Mouse (Mus musculus) B cell, adult 2 months (primary cell): Measurements from ENCODE around the gene Iqce.

Experiments used
- DNase-seq, 2 experiments: peaks; one replicate each; pipeline ENCODE4 v3.0.0; 2022

The Iqce gene

GRCm38 (mm10) chr5:140702103-140702513 lies at the start of gene Iqce:
TSS of gene Iqce (minus strand) at chr5:140702378.
- peak; percentile 93 to 94 for DNase-seq

DNA sequence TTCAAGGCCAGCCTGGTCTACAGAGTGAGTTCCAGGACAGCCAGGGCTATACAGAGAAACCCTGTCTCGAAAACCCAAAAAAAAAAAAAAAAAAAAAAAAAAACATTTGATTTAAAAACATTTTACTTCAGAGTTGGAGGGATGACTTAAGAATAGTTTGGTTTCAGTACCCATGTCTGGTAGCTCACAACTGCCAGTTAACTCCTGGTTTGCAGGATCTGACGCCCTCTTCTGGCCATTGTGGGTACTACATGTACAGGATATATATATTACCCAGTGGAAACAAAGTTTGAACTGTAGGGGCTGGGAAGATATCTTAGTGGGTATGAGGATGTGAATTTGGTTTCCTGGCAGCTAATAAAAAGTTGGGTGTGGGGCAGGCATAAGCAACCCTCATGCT lies 48.7 kb upstream of the Iqce start:
- peak; percentile 83 to 85 for DNase-seq

DNA sequence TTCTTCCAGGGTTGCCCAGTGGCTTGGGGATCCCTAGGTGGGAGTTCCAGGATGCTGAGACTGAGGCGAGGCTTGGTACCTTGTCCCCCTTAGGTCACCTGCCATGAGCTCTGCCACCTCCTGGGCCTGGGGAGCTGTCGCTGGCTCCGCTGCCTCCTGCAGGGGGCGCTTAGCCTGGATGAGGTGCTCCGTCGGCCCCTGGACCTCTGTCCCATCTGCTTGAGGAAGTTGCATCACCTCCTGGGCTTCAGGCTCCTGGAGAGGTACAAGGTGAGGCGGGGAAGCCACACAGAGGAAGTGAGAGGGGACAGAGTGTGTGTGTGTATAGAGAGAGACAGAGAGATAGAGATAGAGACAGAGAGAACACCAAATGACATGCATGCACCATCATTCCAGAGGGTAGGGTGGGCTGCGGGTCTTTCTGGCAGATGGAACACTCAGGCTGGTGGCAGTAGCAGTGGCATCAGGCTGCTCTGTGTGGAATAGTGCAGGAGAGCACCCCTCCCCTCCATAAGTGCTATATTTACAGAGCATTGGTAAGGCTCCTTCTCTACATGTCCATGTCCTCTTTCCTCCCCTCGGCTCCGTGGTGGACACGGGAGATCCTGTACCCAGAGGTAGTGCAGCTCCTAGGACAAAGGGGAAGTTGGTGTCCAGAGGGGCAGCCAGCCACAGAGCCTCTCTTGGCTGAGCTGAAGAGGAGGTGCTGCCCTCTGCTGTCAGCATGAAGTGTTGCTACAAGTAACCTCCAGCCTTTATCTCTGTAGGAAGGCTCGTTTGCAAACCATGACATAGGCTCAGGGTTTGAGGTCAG lies 47.1 kb upstream of the Iqce start:
- DNase-seq = peak; percentile 81 to 82

DNA sequence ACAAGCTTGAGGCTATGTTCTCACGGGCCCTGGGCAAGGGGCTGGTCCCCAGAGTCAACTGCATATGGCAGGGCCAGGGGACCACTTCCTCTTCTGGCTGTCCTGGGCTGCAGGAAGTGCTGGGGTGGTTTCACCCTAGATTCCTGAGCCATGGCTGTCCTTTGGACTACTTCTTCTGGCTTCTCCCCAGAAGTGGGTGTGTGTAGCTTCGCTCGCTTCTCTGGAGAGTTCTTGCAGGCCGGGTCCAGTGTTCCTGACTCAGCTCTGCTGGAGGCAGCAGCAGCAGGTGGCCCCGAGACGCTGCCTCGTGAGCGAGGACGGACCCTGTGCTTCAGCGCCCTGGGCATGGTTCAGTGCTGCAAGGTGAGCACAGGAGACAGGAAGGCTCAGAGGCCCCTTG lies 46.2 kb upstream of the Iqce start:
- DNase-seq = peak; percentile 50 to 57

- DNase-seq = peak in 1 of 2 experiments; percentile 42
Observed at GRCm38 (mm10) chr5:140743706-140744131, 41.5 kb upstream of the Iqce start.

GRCm38 (mm10) chr5:140741877-140742276 lies 39.7 kb upstream of the Iqce start:
- DNase-seq = peak; percentile 37 to 41

GRCm38 (mm10) chr5:140741040-140741439 lies 38.9 kb upstream of the Iqce start:
- DNase-seq = no peak

DNA sequence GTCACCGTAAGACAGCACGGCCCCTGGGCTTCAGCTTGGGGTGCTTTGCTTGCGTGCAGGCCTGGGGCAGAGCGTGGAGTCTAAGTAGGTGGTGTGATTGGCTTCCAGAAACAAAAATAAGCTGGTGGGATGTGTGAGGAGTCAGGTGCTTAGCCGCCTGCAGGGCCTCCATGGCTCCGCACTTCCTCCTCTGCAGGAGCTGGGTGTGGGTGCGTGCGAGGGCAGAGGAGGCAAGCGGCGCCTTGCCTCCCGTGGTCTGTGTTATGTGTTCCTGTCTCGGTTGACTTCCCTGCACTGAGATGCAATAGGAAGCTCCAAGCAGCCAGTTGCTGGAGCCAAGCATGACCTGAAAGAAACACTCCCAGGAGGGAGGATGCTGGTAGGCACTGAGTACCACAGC lies 37.6 kb upstream of the Iqce start:
- no peak for DNase-seq

DNA sequence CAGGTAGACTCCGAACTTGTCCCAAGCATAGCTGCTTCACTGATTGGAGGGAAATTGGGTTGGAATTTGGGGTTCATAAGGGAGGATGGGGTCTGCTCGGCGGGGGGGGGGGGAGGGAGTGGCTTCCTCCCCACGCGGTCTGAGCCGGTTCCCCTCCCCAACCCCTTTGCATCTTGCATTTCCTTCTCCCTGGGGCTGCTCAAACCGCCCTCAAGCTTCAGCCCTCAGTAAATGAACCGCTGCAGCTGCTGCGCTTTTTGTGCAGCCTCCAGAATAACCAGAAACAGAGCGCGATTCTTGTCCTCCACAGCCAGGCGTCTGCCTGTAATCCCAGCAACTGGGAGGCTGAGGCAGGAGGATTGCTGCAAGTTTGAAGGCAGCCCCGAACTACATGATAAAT lies 34.0 kb upstream of the Iqce start:
- DNase-seq = peak; percentile 36 to 38

GRCm38 (mm10) chr5:140735297-140735696 lies 33.1 kb upstream of the Iqce start:
- DNase-seq = peak; percentile 77 to 81

GRCm38 (mm10) chr5:140733336-140733735 lies 31.2 kb upstream of the Iqce start:
- DNase-seq = peak; percentile 69 to 78

GRCm38 (mm10) chr5:140732195-140732594 lies 30.0 kb upstream of the Iqce start:
- DNase-seq = peak; percentile 79

- DNase-seq = peak; percentile 53 to 63
Observed at GRCm38 (mm10) chr5:140731040-140731797, 29.0 kb upstream of the Iqce start.

DNA sequence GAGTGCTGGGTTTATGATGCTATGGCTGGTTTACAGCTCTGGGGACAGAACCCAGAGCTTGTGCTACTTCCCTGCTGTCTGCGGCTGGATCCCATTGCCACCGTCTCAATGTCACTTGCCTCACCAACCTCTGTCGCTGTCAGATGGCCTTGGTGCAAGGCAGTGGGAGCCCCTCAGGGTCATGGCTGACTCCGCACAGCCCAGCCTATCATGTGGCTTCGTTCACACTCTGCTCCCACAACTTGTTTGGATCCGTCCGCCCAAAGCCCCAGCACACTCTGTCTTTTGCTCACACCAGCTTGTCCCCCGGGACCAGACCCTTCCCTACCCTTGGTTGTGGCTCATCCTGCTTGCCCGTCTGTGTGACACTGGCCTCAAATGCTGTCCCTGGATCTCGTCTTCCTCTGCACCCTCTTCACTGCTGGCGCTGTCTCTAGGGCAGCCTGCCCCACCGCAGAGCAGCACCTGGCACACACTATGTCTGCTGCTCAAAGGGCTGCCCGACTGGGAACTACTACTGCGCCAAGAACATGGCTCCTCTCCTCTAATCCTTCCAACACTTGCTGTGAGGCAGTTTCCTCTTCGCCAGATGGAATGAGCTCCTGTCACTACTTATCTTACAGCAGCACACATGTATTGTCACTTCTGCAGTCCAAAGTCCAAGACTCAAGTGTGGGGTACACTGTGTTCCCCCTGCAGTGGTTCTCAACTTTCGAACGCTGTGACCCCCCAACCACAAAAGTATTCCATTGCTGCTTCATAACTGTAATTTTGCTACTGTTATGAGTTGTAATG lies 25.0 kb upstream of the Iqce start:
- no peak for DNase-seq

DNA sequence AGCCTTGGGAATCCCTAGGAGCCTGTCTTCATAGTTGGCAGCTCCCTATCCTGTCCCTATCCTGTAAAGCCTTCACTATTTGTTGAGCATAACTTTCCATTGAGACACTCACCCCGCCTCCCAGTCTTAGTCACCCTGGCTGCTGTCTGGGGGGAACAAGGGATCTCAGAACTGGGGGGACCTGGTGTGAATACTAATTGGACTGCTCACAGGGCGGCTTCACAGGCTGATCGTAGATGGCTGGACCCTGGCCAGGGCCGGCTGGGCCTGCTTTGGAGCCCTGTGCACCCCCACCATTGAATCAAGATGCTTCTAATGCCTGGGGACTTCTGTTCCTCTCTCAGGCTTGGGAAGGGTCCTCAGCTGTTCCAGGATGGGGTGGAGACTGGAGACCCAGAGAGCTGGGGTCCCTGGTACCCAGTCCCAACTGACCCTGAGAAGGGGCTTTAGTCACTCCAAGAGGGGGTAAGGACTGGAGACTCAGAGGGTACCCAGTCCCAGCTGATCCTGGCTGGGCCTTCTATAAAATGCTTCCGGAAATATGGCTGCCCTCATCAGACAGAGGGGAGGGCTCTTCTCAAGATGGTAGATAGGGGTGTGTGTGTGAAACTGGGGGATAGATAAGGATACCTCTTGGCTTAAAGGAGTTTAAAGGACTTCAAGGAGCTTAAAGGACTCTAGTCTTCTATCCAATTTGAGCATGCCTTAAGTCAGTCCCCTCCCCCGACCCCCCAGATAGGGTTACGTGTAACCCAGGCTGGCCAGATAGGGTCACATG lies 24.1 kb upstream of the Iqce start:
- DNase-seq = no peak

GRCm38 (mm10) chr5:140723822-140724221 lies 21.6 kb upstream of the Iqce start, which contains the start of gene Amz1:
TSS of gene Amz1 (plus strand) at chr5:140724127.
- no peak for DNase-seq

DNA sequence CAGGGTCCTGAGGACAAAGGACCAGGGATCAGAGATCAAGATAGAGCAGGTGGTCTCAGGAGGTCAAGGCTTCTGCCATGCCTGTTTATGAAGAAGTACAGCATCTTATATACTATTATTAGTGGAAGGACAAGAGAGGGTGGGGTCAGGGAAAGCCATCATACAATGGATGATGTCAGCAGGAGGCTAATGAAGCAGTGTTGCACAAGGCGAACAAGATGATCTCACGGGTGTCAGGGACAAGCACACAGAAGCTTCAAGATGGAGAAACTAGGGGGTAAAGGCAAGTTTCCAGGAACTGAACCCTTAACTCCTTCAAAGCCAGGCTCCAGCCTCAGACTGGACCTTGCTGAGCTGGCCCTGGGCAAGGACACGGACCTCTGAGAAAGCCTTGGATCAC lies 19.9 kb upstream of the Iqce start:
- no peak for DNase-seq

GRCm38 (mm10) chr5:140720773-140721172 lies 18.6 kb upstream of the Iqce start:
- DNase-seq = no peak

DNA sequence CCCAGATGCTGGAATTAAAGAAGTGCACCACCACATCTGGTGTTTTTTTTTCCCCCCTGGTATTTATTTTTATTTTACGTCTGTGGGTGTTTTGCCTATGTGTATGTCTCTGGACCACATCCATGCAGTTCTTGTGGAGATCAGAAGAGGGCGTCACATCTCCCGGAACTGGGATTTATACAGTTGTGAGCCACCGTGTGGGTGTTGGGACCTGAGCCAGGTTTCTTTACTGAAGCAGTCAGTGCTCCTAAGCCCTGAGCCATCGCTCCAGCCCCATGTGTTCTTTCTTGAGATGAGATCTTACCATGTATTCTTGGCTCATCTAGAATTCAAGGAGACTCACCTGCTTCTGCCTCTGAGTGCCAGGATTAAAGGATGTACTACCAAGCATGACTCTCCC lies 8.9 kb upstream of the Iqce start:
- no peak for DNase-seq

GRCm38 (mm10) chr5:140710315-140710714 lies 8.1 kb upstream of the Iqce start:
- no peak for DNase-seq

DNA sequence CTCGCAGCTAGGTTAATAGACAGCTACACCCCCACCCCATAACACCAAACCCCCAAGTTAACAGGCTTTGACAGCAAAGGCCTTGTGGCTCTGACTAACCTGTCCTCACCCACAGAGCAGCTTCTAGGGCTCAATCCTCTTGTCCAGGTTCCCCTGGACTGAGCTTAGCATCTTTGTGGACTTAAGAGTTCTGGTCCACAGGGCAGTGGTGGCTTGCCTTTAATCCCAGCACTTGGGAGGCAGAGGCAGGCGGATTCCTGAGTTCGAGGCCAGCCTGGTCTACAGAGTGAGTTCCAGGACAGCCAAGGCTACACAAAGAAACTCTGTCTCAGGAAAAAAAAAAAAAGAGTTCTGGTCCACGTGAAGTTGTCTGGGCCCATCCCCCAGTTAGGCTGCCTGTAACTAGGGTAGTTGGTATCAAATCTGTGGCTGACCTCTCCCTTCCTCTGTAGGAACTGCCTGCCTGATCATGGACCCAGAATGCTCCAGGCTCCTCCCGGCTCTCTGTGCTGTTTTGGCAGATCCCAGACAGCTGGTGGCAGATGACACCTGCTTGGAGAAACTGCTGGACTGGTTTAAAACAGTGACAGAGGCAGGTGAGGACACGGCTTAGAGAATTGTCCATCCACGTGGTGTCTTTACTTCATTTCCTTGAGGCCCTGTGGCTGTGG lies 3.5 kb upstream of the Iqce start:
- DNase-seq = peak in 1 of 2 experiments; percentile 10
